Mouse (Mus musculus) forebrain, embryonic 12.5 days (tissue): Measurements from ENCODE around the gene Znrf2. TPM values are rescaled to one million over a fixed set of nuclear protein-coding genes. Genes with fewer than 3 reads are reported as not detected.

Experiments
- ATAC-seq: fragments of 200-750 bp; cut with Nextera tagmentation; 2 replicates; pipeline ENCODE4 v1.8.0; 2017; ENCODE audit warnings: moderate TSS enrichment; ENCODE audit not compliant: low FRiP score
- H3K27ac ChIP-seq: fragments of 300-500 bp; sonication (generic); 2 replicates; pipeline ENCODE4 v1.5.1; 2016; ENCODE audit warnings: mild to moderate bottlenecking
- H3K27me3 ChIP-seq: fragments of 300-500 bp; sonication (generic); 2 replicates; pipeline ENCODE4 v1.6.1; 2016; ENCODE audit warnings: mild to moderate bottlenecking
- H3K36me3 ChIP-seq: fragments of 300-500 bp; sonication (generic); replicated peaks from 2 replicates; pipeline ENCODE4 v1.6.1; 2016; ENCODE audit warnings: mild to moderate bottlenecking
- H3K4me1 ChIP-seq: fragments of 300-500 bp; sonication (generic); 2 replicates; pipeline ENCODE4 v1.6.1; 2016
- H3K4me2 ChIP-seq: fragments of 300-500 bp; sonication (generic); 2 replicates; pipeline ENCODE4 v1.6.1; 2016; ENCODE audit warnings: mild to moderate bottlenecking, moderate library complexity
- H3K4me3 ChIP-seq: fragments of 300-500 bp; sonication (generic); replicated peaks from 2 replicates; pipeline ENCODE4 v1.5.1; 2016; ENCODE audit warnings: mild to moderate bottlenecking
- H3K9ac ChIP-seq: fragments of 300-500 bp; sonication (generic); 2 replicates; pipeline ENCODE4 v1.6.1; 2016; ENCODE audit warnings: mild to moderate bottlenecking
- H3K9me3 ChIP-seq: fragments of 300-500 bp; sonication (generic); 2 replicates; pipeline ENCODE4 v1.6.1; 2016
- WGBS: fragments of 180-500 bp; shearing (Covaris S2); methylation state at CpG from one replicate; pipeline ENCODE4 v1.1.7; 2016; 5-methylcytosine and 5-hydroxymethylcytosine counted together
- polyA plus RNA-seq: library from polyadenylated mRNA; unstranded; fragments of >200 nt; fragmentation: Nextera tagmentation; extraction: Ambion mirVana; gene quantifications from 2 replicates; pipeline ENCODE4 v1.2.1, GENCODE M21; 2016

Znrf2 gene
- polyA plus RNA-seq, 1 experiment from 2014 or later: 5.6 TPM

GRCm38 (mm10) chr6:54902547-54902946 is 85.8 kb downstream of the Znrf2 start:
- Histone ChIP-seq H3K27me3 (no peaks in the 10 kb centered on the region), H3K4me3 (no peak overlapping the region), H3K4me1 (no peaks in the 10 kb centered on the region), H3K9ac (no peak overlapping the region), H3K9me3 (no peaks in the 10 kb centered on the region), H3K27ac (no peak overlapping the region), H3K36me3 (no peaks in the 10 kb centered on the region), H3K4me2 (no peak overlapping the region)
- no peak for ATAC-seq
- WGBS: 96% methylated on average over 2 of the region's 2 CpGs

GRCm38 (mm10) chr6:54906053-54907040 is 89.6 kb downstream of the Znrf2 start:
- Histone ChIP-seq H3K9me3 (no peaks in the 10 kb centered on the region), H3K36me3 (no peaks in the 10 kb centered on the region), H3K4me3 (no peak overlapping the region), H3K4me1 (no peaks in the 10 kb centered on the region), H3K4me2 (no peak overlapping the region), H3K27ac (no peak overlapping the region), H3K27me3 (no peaks in the 10 kb centered on the region), H3K9ac (no peak overlapping the region)
- ATAC-seq: no peak
- 91% methylated on average over 10 of the region's 10 CpGs for WGBS

GRCm38 (mm10) chr6:54914977-54915376 is 98.3 kb downstream of the Znrf2 start:
- ATAC-seq: no peak
- H3K4me2 ChIP-seq: no peak overlapping the region

GRCm38 (mm10) chr6:54916163-54916562 is 99.4 kb downstream of the Znrf2 start:
- H3K36me3 ChIP-seq: no peaks in the 10 kb centered on the region
- H3K4me1 ChIP-seq: no peaks in the 10 kb centered on the region
- H3K4me3 ChIP-seq: no peak overlapping the region
- no peak overlapping the region for H3K4me2 ChIP-seq
- 71% methylated on average over 4 of the region's 4 CpGs for WGBS
- no peak for ATAC-seq
- no peaks in the 10 kb centered on the region for H3K27me3 ChIP-seq
- H3K27ac ChIP-seq: no peak overlapping the region
- no peak overlapping the region for H3K9ac ChIP-seq
- H3K9me3 ChIP-seq: no peaks in the 10 kb centered on the region

More at GRCm38 (mm10) chr6:54914977-54915376, 98.3 kb downstream of the Znrf2 start:
- no peaks in the 10 kb centered on the region for H3K9me3 ChIP-seq
- H3K36me3 ChIP-seq: no peaks in the 10 kb centered on the region
- no peak overlapping the region for H3K4me3 ChIP-seq
- H3K4me1 ChIP-seq: no peaks in the 10 kb centered on the region
- H3K9ac ChIP-seq: no peak overlapping the region
- no peaks in the 10 kb centered on the region for H3K27me3 ChIP-seq
- WGBS: 94% methylated on average over 4 of the region's 4 CpGs
- H3K27ac ChIP-seq: no peak overlapping the region

GRCm38 (mm10) chr6:54916941-54917340 is 100.2 kb downstream of the Znrf2 start:
- no peak overlapping the region for H3K4me2 ChIP-seq
- H3K27ac ChIP-seq: no peak overlapping the region
- H3K4me1 ChIP-seq: no peaks in the 10 kb centered on the region
- H3K4me3 ChIP-seq: no peak overlapping the region
- H3K9ac ChIP-seq: no peak overlapping the region
- no peaks in the 10 kb centered on the region for H3K27me3 ChIP-seq
- no peaks in the 10 kb centered on the region for H3K9me3 ChIP-seq
- 89% methylated on average over 4 of the region's 4 CpGs for WGBS
- ATAC-seq: no peak
- no peaks in the 10 kb centered on the region for H3K36me3 ChIP-seq

- H3K4me3 ChIP-seq: no peak overlapping the region
- 51% methylated on average over 4 of the region's 4 CpGs for WGBS
- ATAC-seq: no peak
These were observed 100.8 kb downstream of the Znrf2 start for GRCm38 (mm10) chr6:54917523-54917922.

GRCm38 (mm10) chr6:54918521-54918920 is 101.8 kb downstream of the Znrf2 start:
- no peaks in the 10 kb centered on the region for H3K27me3 ChIP-seq
- no peak overlapping the region for H3K4me2 ChIP-seq
- H3K36me3 ChIP-seq: no peaks in the 10 kb centered on the region
- no peak for ATAC-seq
- H3K27ac ChIP-seq: no peak overlapping the region
- no peaks in the 10 kb centered on the region for H3K4me1 ChIP-seq
- WGBS: 93% methylated on average over 5 of the region's 5 CpGs
- H3K9me3 ChIP-seq: no peaks in the 10 kb centered on the region
- no peak overlapping the region for H3K4me3 ChIP-seq
- H3K9ac ChIP-seq: no peak overlapping the region

More at GRCm38 (mm10) chr6:54917523-54917922, 100.8 kb downstream of the Znrf2 start:
- H3K9ac ChIP-seq: no peak overlapping the region
- no peaks in the 10 kb centered on the region for H3K4me1 ChIP-seq
- H3K27me3 ChIP-seq: no peaks in the 10 kb centered on the region
- H3K4me2 ChIP-seq: no peak overlapping the region
- H3K36me3 ChIP-seq: no peaks in the 10 kb centered on the region
- no peak overlapping the region for H3K27ac ChIP-seq
- no peaks in the 10 kb centered on the region for H3K9me3 ChIP-seq

- no peak overlapping the region for H3K27ac ChIP-seq
- no peak overlapping the region for H3K4me2 ChIP-seq
- ATAC-seq: no peak
- H3K27me3 ChIP-seq: no peaks in the 10 kb centered on the region
- no peaks in the 10 kb centered on the region for H3K9me3 ChIP-seq
- H3K36me3 ChIP-seq: no peaks in the 10 kb centered on the region
- H3K4me1 ChIP-seq: no peaks in the 10 kb centered on the region
- no peak overlapping the region for H3K4me3 ChIP-seq
- 96% methylated on average over 16 of the region's 16 CpGs for WGBS
- H3K9ac ChIP-seq: no peak overlapping the region
These were observed 107.8 kb downstream of the Znrf2 start for GRCm38 (mm10) chr6:54924538-54924937.

- no peak overlapping the region for H3K9ac ChIP-seq
- WGBS: 77% methylated on average over 7 of the region's 7 CpGs
- no peak for ATAC-seq
These were observed 109.2 kb downstream of the Znrf2 start for GRCm38 (mm10) chr6:54925736-54926440.

GRCm38 (mm10) chr6:54926899-54927298 is 110.2 kb downstream of the Znrf2 start:
- Histone ChIP-seq H3K4me3 (no peak overlapping the region), H3K9ac (no peak overlapping the region), H3K4me1 (no peaks in the 10 kb centered on the region), H3K4me2 (no peak overlapping the region), H3K9me3 (no peaks in the 10 kb centered on the region), H3K27me3 (no peaks in the 10 kb centered on the region), H3K27ac (no peak overlapping the region), H3K36me3 (no peaks in the 10 kb centered on the region)
- 80% methylated on average over 2 of the region's 2 CpGs for WGBS
- no peak for ATAC-seq

More at GRCm38 (mm10) chr6:54925736-54926440, 109.2 kb downstream of the Znrf2 start:
- H3K27me3 ChIP-seq: no peaks in the 10 kb centered on the region
- no peaks in the 10 kb centered on the region for H3K4me1 ChIP-seq
- no peak overlapping the region for H3K27ac ChIP-seq
- no peaks in the 10 kb centered on the region for H3K36me3 ChIP-seq
- H3K9me3 ChIP-seq: no peaks in the 10 kb centered on the region
- no peak overlapping the region for H3K4me3 ChIP-seq
- no peak overlapping the region for H3K4me2 ChIP-seq

GRCm38 (mm10) chr6:54927946-54928345 is 111.2 kb downstream of the Znrf2 start:
- H3K4me3 ChIP-seq: no peak overlapping the region
- no peak overlapping the region for H3K9ac ChIP-seq
- no peak for ATAC-seq
- H3K9me3 ChIP-seq: no peaks in the 10 kb centered on the region
- WGBS: 89% methylated on average over 6 of the region's 6 CpGs
- no peaks in the 10 kb centered on the region for H3K4me1 ChIP-seq
- H3K27me3 ChIP-seq: no peaks in the 10 kb centered on the region
- H3K27ac ChIP-seq: no peak overlapping the region
- H3K4me2 ChIP-seq: no peak overlapping the region
- no peaks in the 10 kb centered on the region for H3K36me3 ChIP-seq

- Histone ChIP-seq H3K4me2 (no peak overlapping the region), H3K36me3 (no peaks in the 10 kb centered on the region), H3K9me3 (no peaks in the 10 kb centered on the region), H3K4me1 (no peaks in the 10 kb centered on the region), H3K4me3 (no peak overlapping the region), H3K27ac (no peak overlapping the region), H3K9ac (no peak overlapping the region), H3K27me3 (no peaks in the 10 kb centered on the region)
- WGBS: 94% methylated on average over 4 of the region's 4 CpGs
- ATAC-seq: no peak
These were observed 114.9 kb downstream of the Znrf2 start for GRCm38 (mm10) chr6:54931641-54932040.
